ENCODE assay signal across 8 mouse cellular contexts in genomic region chr7:19508150-19508923, GRCm38 (mm10). TPM values are rescaled to one million over a fixed set of nuclear protein-coding genes. Genes with fewer than 3 reads are reported as not detected.
A peak's percentile ranks its signal among the peaks of the same experiment; 100 is the strongest.
DNase-seq lines count a peak whose midpoint lies in the region; ATAC-seq and TF ChIP-seq lines count a peak whose summit lies in the region.

TSS of gene Bloc1s3 (minus strand) at chr7:19508367.
TSS of gene Trappc6a (plus strand) at chr7:19508395.

- peak; percentile 89 for ATAC-seq in Patski
- ATAC-seq in hindbrain, embryonic 13.5 days (ENCODE audit: low FRiP score) = peak; percentile 95

- no peaks in the 10 kb centered on the region for H3K27me3 ChIP-seq in Patski
- H3K27me3 ChIP-seq in hindbrain, embryonic 13.5 days = no peaks in the 10 kb centered on the region

- DNase-seq in Patski (ENCODE audit: low read depth, low spot score) = peak; percentile 75
- DNase-seq in cerebellum, postnatal 14 days = peak; percentile 95 to 96
- peak; percentile 92 to 94 for DNase-seq in frontal cortex, postnatal 14 days (ENCODE audit: low spot score in 2 of 2)
- DNase-seq in layer of hippocampus, postnatal 25 days (ENCODE audit: extremely low spot score in 1 of 2, low spot score in 1 of 2) = peak; percentile 85 to 86
- peak; percentile 95 for DNase-seq in lung, postnatal 25 days (ENCODE audit: low spot score)
- DNase-seq in retina, embryonic 14.5 days (ENCODE audit: low spot score) = peak; percentile 96
- peak; percentile 93 for DNase-seq in thymus, postnatal 4 days

- in situ Hi-C loops in Patski (cut with MboI; ENCODE audit: low pct_unique_long_range_greater_than_20kb) = loop anchor here (5.0 kb wide), 1 partner anchor 64 kb away; no protein-coding TSS in a partner anchor

- 0% methylated on average over 56 of the region's 56 CpGs for WGBS in hindbrain, embryonic 13.5 days

- H3K27ac ChIP-seq in hindbrain, embryonic 13.5 days = peak within 1 kb of the TSS; percentile 88

- no peaks in the 10 kb centered on the region for H3K36me3 ChIP-seq in hindbrain, embryonic 13.5 days

- POLR2A ChIA-PET in Patski (lab: Charles Lee) = interaction anchor here (0.6 to 1.8 kb wide), 3 partner anchors 20 to 193 kb away, joined by 3 to 4 read pairs (median 4); no protein-coding TSS in a partner anchor

- TF ChIP-seq CTCF in Patski (IDR thresholded peaks at IDR 0.05) = no peak

- H3K4me3 ChIP-seq in hindbrain, embryonic 13.5 days = peak within 1 kb of the TSS; percentile 79

- H3K4me2 ChIP-seq in hindbrain, embryonic 13.5 days = peak within 1 kb of the TSS; percentile 88

- H3K9ac ChIP-seq in hindbrain, embryonic 13.5 days = peak within 1 kb of the TSS; percentile 91

- CTCF ChIA-PET in Patski (lab: Charles Lee) = interaction anchor here (0.9 to 1.7 kb wide), 3 partner anchors 9 to 103 kb away, joined by 3 to 5 read pairs (median 5); partner anchors contain the start of gene Nkpd1

- peaks cover 30% of the 10 kb centered on the region for H3K4me1 ChIP-seq in hindbrain, embryonic 13.5 days (replicated peaks)

- H3K9me3 ChIP-seq in hindbrain, embryonic 13.5 days = no peaks in the 10 kb centered on the region

RNA-seq across cellular contexts. Expression of gene Bloc1s3, which starts in this region (rescaled TPM):
- polyA plus RNA-seq in Patski (2021) = 9.8 TPM
- 3.2 and 3.5 TPM in 2 replicates for polyA plus RNA-seq in hindbrain, embryonic 13.5 days (2015; fragmentation: Nextera tagmentation; extraction: Ambion mirVana)
- 1 to 10 TPM; 6.0 to 7.1 TPM for total RNA-seq in layer of hippocampus, postnatal 25 days (2021)

RNA-seq across cellular contexts. Expression of gene Trappc6a, which starts in this region (rescaled TPM):
- polyA plus RNA-seq in Patski (2021) = 36.5 TPM
- polyA plus RNA-seq in hindbrain, embryonic 13.5 days (2015; fragmentation: Nextera tagmentation; extraction: Ambion mirVana) = 43.9 and 44.9 TPM in 2 replicates
- total RNA-seq in layer of hippocampus, postnatal 25 days (2021) = 10 to 100 TPM; 20.1 to 21.1 TPM

Comparison
In these comparisons a context has a peak if more than half of its experiments do, and no peak if none do; other contexts are left out.
1. Peak in every context shown above with its lines: DNase-seq, ATAC-seq, H3K4me3 ChIP-seq and H3K27ac ChIP-seq.